Comparison of ENCODE assay signal across 14 mouse cellular contexts in the genomic region with DNA sequence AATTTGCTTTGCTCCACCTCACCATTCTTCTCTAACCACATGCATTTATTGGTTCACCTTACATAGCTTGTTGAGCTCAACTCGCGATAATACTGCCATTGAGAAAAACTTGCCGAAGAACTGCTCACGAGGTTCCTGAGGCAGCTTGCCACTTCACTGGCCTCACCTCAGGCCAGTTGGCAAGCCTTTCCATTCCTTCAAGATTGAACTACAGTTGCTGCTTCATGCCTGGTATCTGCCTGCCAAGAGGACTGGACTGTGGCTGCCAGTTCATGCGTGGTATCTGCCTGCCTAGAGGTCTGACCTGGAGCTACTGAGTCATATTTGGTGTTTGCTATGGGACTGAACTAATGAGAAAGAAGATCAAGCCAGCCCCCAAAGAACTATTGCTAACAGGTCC.
DNase-seq lines count a peak whose midpoint lies in the region; ATAC-seq lines count a peak whose summit lies in the region.
"Had no signal": no experiment of that assay in that cellular context is flagged by ENCODE, and none has a peak within 500 bp of the region (broad histone marks: within the 10 kb centered on the region; RNA-seq: fewer than 3 reads in every experiment).

No protein-coding gene starts in this region.

- H3K27ac ChIP-seq in midbrain, embryonic 13.5 days: no peak overlapping the region
- H3K27ac ChIP-seq: heart, embryonic 13.5 days; limb, embryonic 12.5 days; lung, embryonic 15.5 days; midbrain, embryonic 15.5 days; neural tube, embryonic 13.5 days had no signal

- H3K4me2 ChIP-seq in midbrain, embryonic 13.5 days (replicated peaks): no peak overlapping the region
- H3K4me2 ChIP-seq: heart, embryonic 13.5 days; limb, embryonic 12.5 days; lung, embryonic 15.5 days; midbrain, embryonic 15.5 days; neural tube, embryonic 13.5 days had no signal

- no peaks in the 10 kb centered on the region for H3K27me3 ChIP-seq in midbrain, embryonic 13.5 days
- H3K27me3 ChIP-seq: heart, embryonic 13.5 days; limb, embryonic 12.5 days; lung, embryonic 15.5 days; midbrain, embryonic 15.5 days; neural tube, embryonic 13.5 days had no signal

- 93% methylated on average over 5 of the region's 5 CpGs for WGBS in midbrain, embryonic 13.5 days

- H3K9me3 ChIP-seq in midbrain, embryonic 13.5 days: no peaks in the 10 kb centered on the region
- H3K9me3 ChIP-seq: heart, embryonic 13.5 days; limb, embryonic 12.5 days; lung, embryonic 15.5 days; midbrain, embryonic 15.5 days; neural tube, embryonic 13.5 days had no signal

- H3K4me3 ChIP-seq in midbrain, embryonic 13.5 days (replicated peaks): no peak overlapping the region
- H3K4me3 ChIP-seq: heart, embryonic 13.5 days; limb, embryonic 12.5 days; lung, embryonic 15.5 days; midbrain, embryonic 15.5 days; neural tube, embryonic 13.5 days had no signal

- DNase-seq in adrenal gland, postnatal 14 days: peak; percentile 51
- DNase-seq in adrenal gland, adult 18-20 months (ENCODE audit: low spot score in 2 of 2): no peak
- peak; percentile 31 for DNase-seq in kidney, adult 9 months
- no peak for DNase-seq in kidney, postnatal 4 days
- peak; percentile 59 for DNase-seq in adipocyte (ENCODE audit: low spot score)
- DNase-seq in gastrocnemius, postnatal 10 days: peak; percentile 32
- DNase-seq in urinary bladder, postnatal 10 days (ENCODE audit: low spot score): no peak
- DNase-seq: B cell, adult 2 months had no signal

- H3K9ac ChIP-seq in midbrain, embryonic 13.5 days (replicated peaks): no peak overlapping the region
- H3K9ac ChIP-seq: heart, embryonic 13.5 days; limb, embryonic 12.5 days; lung, embryonic 15.5 days; midbrain, embryonic 15.5 days; neural tube, embryonic 13.5 days had no signal

- ATAC-seq in midbrain, embryonic 13.5 days: no peak
- ATAC-seq: midbrain, embryonic 15.5 days had no signal

- H3K36me3 ChIP-seq in midbrain, embryonic 13.5 days: no peaks in the 10 kb centered on the region
- H3K36me3 ChIP-seq: heart, embryonic 13.5 days; limb, embryonic 12.5 days; lung, embryonic 15.5 days; midbrain, embryonic 15.5 days; neural tube, embryonic 13.5 days had no signal

- no peaks in the 10 kb centered on the region for H3K4me1 ChIP-seq in midbrain, embryonic 13.5 days (replicated peaks)
- H3K4me1 ChIP-seq: heart, embryonic 13.5 days; limb, embryonic 12.5 days; lung, embryonic 15.5 days; midbrain, embryonic 15.5 days; neural tube, embryonic 13.5 days had no signal

Comparison
In these comparisons a context has a peak if more than half of its experiments do, and no peak if none do; other contexts are left out.
1. DNase-seq: peak in adrenal gland, postnatal 14 days (single experiment), kidney, adult 9 months (single experiment), adipocyte (single experiment) and gastrocnemius, postnatal 10 days (single experiment); none in adrenal gland, adult 18-20 months (0 of 2), kidney, postnatal 4 days (0 of 2) and urinary bladder, postnatal 10 days (single experiment).